Mouse (Mus musculus): Measurements from ENCODE around the gene Edc3. TPM values are rescaled to one million over a fixed set of nuclear protein-coding genes. Genes with fewer than 3 reads are reported as not detected.

The Edc3 gene
- polyA plus RNA-seq, 1 experiment from 2014 or later = 11.0 TPM

DNA sequence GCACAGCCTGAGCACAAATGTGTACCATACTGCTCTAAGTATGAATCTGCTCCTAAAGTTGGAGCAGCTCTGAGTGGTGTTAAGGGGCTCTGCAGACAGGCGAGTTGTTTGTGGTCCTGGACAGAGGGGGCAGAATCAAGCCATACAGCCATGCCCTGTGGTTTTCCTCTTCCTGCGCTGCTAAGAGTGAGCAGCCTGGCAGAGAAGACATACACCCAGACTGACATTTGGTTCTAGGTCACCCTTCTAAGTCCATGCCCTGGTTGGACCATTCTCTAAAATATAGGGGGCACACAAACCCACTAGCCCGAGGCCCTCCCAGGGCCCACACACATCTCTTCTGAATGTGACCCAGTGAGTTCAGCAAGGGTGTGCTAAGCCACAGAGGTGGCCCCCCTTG lies 81.4 kb downstream of the Edc3 start:
- Histone ChIP-seq H3K4me3 (ENCODE audit: control insufficient read depth in 1 of 2, insufficient read depth in 1 of 2, low read depth in 1 of 2, low read length in 2 of 2) (no peak overlapping the region), H3K36me3 (ENCODE audit: control insufficient read depth, insufficient read depth, low read length) (peaks cover 55% of the 10 kb centered on the region), H3K27ac (replicated peaks in 1 of 2; ENCODE audit: control insufficient read depth in 1 of 2, insufficient read depth in 1 of 2, low read depth in 2 of 2, low read length in 2 of 2) (no peak overlapping the region), H3K27me3 (ENCODE audit: control insufficient read depth, insufficient read depth, low read length) (no peaks in the 10 kb centered on the region), H3K9ac (ENCODE audit: low read length) (no peak overlapping the region), H3K9me3 (ENCODE audit: control insufficient read depth, low read length) (no peaks in the 10 kb centered on the region), H3K4me2 (ENCODE audit: low read length) (no peak overlapping the region), H3K4me1 (ENCODE audit: control insufficient read depth in 2 of 2, insufficient read depth in 2 of 2, low read length in 2 of 2) (no peaks in the 10 kb centered on the region)
- WGBS = 77% methylated on average over 3 of the region's 3 CpGs
- no peak for ATAC-seq (ENCODE audit: insufficient number of reproducible peaks, insufficient read depth, low FRiP score, low read depth)

DNA sequence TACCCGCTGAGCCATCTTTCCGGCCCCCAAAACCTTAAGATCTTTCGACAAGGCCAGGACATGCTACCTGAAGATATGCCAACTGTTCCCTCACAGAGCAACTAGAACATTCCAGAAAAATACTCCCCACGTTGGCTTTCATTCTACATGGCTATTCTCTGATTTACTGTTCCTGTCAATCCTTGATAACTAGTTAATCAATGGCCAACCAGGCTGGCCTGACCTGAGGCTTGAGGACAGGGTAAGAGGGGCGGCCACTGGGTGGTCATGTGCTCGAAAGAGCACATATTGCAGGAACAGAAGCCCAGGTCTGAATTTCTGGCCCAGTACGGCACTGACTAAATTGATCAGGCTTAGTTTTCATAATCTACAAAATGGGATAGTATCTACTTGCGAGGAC lies 89.1 kb downstream of the Edc3 start:
- Histone ChIP-seq H3K9ac (ENCODE audit: low read length) (no peak overlapping the region), H3K27ac (replicated peaks in 1 of 2; ENCODE audit: control insufficient read depth in 1 of 2, insufficient read depth in 1 of 2, low read depth in 2 of 2, low read length in 2 of 2) (no peak overlapping the region), H3K36me3 (ENCODE audit: control insufficient read depth, insufficient read depth, low read length) (peaks cover 54% of the 10 kb centered on the region), H3K4me2 (ENCODE audit: low read length) (no peak overlapping the region), H3K4me3 (ENCODE audit: control insufficient read depth in 1 of 2, insufficient read depth in 1 of 2, low read depth in 1 of 2, low read length in 2 of 2) (no peak overlapping the region), H3K4me1 (ENCODE audit: control insufficient read depth in 2 of 2, insufficient read depth in 2 of 2, low read length in 2 of 2) (peaks cover 18 to 28% of the 10 kb centered on the region in 2 experiments), H3K27me3 (ENCODE audit: control insufficient read depth, insufficient read depth, low read length) (no peaks in the 10 kb centered on the region), H3K9me3 (ENCODE audit: control insufficient read depth, low read length) (no peaks in the 10 kb centered on the region)
- WGBS = 94% methylated on average over 8 of the region's 8 CpGs
- no peak for ATAC-seq (ENCODE audit: insufficient number of reproducible peaks, insufficient read depth, low FRiP score, low read depth)

DNA sequence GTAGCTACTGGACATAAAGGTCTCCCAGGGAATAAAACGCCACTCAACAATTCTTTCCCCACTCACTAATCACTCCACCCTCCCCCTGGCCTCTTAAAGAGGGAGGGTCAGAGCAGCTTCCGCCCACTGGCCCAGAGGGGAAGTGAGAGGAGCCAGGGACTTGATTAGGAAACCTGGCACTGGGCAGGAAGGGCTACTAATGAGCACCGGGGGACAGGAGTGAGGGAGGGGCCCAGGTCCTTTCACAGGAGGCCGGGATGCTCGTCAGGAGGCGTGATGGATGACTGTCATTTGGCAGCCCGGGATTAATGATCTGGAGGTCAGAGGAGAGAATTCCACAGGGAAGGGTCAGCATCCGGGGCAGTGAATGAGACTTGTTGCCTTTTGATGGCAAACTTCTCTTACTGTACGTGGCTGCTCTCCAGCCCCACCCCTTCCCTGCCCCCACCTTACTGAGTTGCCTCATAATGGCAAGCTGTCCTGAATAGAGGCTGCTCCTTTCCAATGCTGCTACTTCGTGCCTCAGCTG lies 90.4 kb downstream of the Edc3 start:
- H3K9me3 ChIP-seq (ENCODE audit: control insufficient read depth, low read length) = no peaks in the 10 kb centered on the region
- H3K27ac ChIP-seq (replicated peaks in 1 of 2; ENCODE audit: control insufficient read depth in 1 of 2, insufficient read depth in 1 of 2, low read depth in 2 of 2, low read length in 2 of 2) = peak overlapping the region in 1 of 2 experiments; percentile 57; a peak in 2 of 4 replicates
- WGBS = 13% methylated on average over 10 of the region's 10 CpGs
- peak; percentile 77 for ATAC-seq (ENCODE audit: insufficient number of reproducible peaks, insufficient read depth, low FRiP score, low read depth)
- H3K9ac ChIP-seq (ENCODE audit: low read length) = no peak overlapping the region
- H3K27me3 ChIP-seq (ENCODE audit: control insufficient read depth, insufficient read depth, low read length) = no peaks in the 10 kb centered on the region
- H3K4me3 ChIP-seq (ENCODE audit: control insufficient read depth in 1 of 2, insufficient read depth in 1 of 2, low read depth in 1 of 2, low read length in 2 of 2) = no peak overlapping the region
- H3K4me1 ChIP-seq (ENCODE audit: control insufficient read depth in 2 of 2, insufficient read depth in 2 of 2, low read length in 2 of 2) = peaks cover 28 to 41% of the 10 kb centered on the region in 2 experiments
- peak overlapping the region; percentile 41 for H3K4me2 ChIP-seq (ENCODE audit: low read length)
- H3K36me3 ChIP-seq (ENCODE audit: control insufficient read depth, insufficient read depth, low read length) = peaks cover 41% of the 10 kb centered on the region

DNA sequence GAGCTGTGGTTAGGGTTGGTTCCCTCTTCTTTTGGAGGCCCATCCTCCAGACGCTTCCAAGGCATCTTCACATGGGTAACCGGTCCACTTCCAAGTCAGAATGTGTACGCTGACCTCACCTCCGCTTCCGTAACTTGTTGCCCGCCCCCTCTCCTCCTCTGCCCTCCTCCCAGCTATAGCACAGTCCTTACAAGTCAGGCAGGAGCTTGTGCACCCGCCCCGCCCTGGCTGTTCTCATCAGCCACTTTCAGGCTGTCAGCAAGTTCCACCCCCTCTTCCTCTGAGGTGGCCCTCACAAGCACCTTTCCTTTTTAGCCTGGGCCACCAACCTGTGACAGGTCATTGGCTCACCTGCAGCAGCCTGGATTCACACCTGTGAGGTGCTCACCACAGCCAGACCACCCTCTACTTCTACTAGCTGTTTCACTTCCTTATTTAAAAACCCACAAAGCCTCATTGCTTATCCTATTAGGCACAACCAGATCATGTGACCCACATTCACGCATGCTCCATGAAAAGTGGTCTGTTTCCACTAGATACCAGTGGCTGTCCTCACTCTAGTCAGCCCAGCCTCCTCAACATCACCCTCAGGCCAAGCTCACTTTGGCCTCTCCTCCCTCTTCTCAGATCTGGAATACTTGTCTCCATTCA lies 92.1 kb downstream of the Edc3 start:
- H3K9ac ChIP-seq (ENCODE audit: low read length) = no peak overlapping the region
- 37% methylated on average over 9 of the region's 9 CpGs for WGBS
- ATAC-seq (ENCODE audit: insufficient number of reproducible peaks, insufficient read depth, low FRiP score, low read depth) = peak; percentile 54; the same call in 1 of the 2 replicates
- H3K9me3 ChIP-seq (ENCODE audit: control insufficient read depth, low read length) = no peaks in the 10 kb centered on the region
- H3K36me3 ChIP-seq (ENCODE audit: control insufficient read depth, insufficient read depth, low read length) = peaks cover 24% of the 10 kb centered on the region
- H3K4me1 ChIP-seq (ENCODE audit: control insufficient read depth in 2 of 2, insufficient read depth in 2 of 2, low read length in 2 of 2) = peaks cover 34 to 54% of the 10 kb centered on the region in 2 experiments
- 0 out of 4 replicates have a peak overlapping the region, but pooled peaks of 1 of the 2 experiments have one; percentile 1 for H3K27ac ChIP-seq (replicated peaks in 1 of 2; ENCODE audit: control insufficient read depth in 1 of 2, insufficient read depth in 1 of 2, low read depth in 2 of 2, low read length in 2 of 2)
- H3K4me2 ChIP-seq (ENCODE audit: low read length) = peak overlapping the region; percentile 5; the same call in 1 of the 2 replicates
- H3K27me3 ChIP-seq (ENCODE audit: control insufficient read depth, insufficient read depth, low read length) = no peaks in the 10 kb centered on the region
- H3K4me3 ChIP-seq (ENCODE audit: control insufficient read depth in 1 of 2, insufficient read depth in 1 of 2, low read depth in 1 of 2, low read length in 2 of 2) = no peak overlapping the region

Other genes starting within 250 kb of the Edc3 start
- gene Scamp5, start 240.5 kb upstream of the Edc3 start, polyA plus RNA-seq (2014; fragmentation: Nextera tagmentation; extraction: Ambion mirVana) = 4.5 and 6.2 TPM in 2 replicates
- 13.1 and 15.2 TPM in 2 replicates for gene Rpp25, start 204.5 kb upstream of the Edc3 start, polyA plus RNA-seq (2014; fragmentation: Nextera tagmentation; extraction: Ambion mirVana)
- gene Cox5a, start 187.3 kb upstream of the Edc3 start, polyA plus RNA-seq (2014; fragmentation: Nextera tagmentation; extraction: Ambion mirVana) = 1,689 and 1,756 TPM in 2 replicates
- 11.1 and 13.3 TPM in 2 replicates for gene Fam219b, start 171.0 kb upstream of the Edc3 start, polyA plus RNA-seq (2014; fragmentation: Nextera tagmentation; extraction: Ambion mirVana)
- 69.2 and 74.3 TPM in 2 replicates for gene Mpi, start 155.8 kb upstream of the Edc3 start, polyA plus RNA-seq (2014; fragmentation: Nextera tagmentation; extraction: Ambion mirVana)
- 56.5 and 58.7 TPM in 2 replicates for gene Scamp2, start 147.6 kb upstream of the Edc3 start, polyA plus RNA-seq (2014; fragmentation: Nextera tagmentation; extraction: Ambion mirVana)
- gene Ulk3, start 119.1 kb upstream of the Edc3 start, polyA plus RNA-seq (2014; fragmentation: Nextera tagmentation; extraction: Ambion mirVana) = 10.9 and 15.0 TPM in 2 replicates
- gene Cplx3, start 102.3 kb upstream of the Edc3 start, polyA plus RNA-seq (2014; fragmentation: Nextera tagmentation; extraction: Ambion mirVana) = not detected in 2 replicates
- gene Lman1l, start 87.8 kb upstream of the Edc3 start, polyA plus RNA-seq (2014; fragmentation: Nextera tagmentation; extraction: Ambion mirVana) = 0.12 TPM in 1 of 2 replicates, not detected in the other
- 13.1 and 14.9 TPM in 2 replicates for gene Csk, start 54.9 kb upstream of the Edc3 start, polyA plus RNA-seq (2014; fragmentation: Nextera tagmentation; extraction: Ambion mirVana)
- not detected in 2 replicates for gene Cyp1a2, start 24.8 kb upstream of the Edc3 start, polyA plus RNA-seq (2014; fragmentation: Nextera tagmentation; extraction: Ambion mirVana)
- gene Cyp1a1, start 20.6 kb upstream of the Edc3 start, polyA plus RNA-seq (2014; fragmentation: Nextera tagmentation; extraction: Ambion mirVana) = 0.12 TPM in 1 of 2 replicates, not detected in the other
- 46.3 and 53.2 TPM in 2 replicates for gene Clk3, start 57.3 kb downstream of the Edc3 start, polyA plus RNA-seq (2014; fragmentation: Nextera tagmentation; extraction: Ambion mirVana)
- 8.1 and 8.8 TPM in 2 replicates for gene Arid3b, start 128.3 kb downstream of the Edc3 start, polyA plus RNA-seq (2014; fragmentation: Nextera tagmentation; extraction: Ambion mirVana)
- 107 and 114 TPM in 2 replicates for gene Ubl7, start 202.4 kb downstream of the Edc3 start, polyA plus RNA-seq (2014; fragmentation: Nextera tagmentation; extraction: Ambion mirVana)
- 0.70 and 0.74 TPM in 2 replicates for gene Sema7a, start 231.6 kb downstream of the Edc3 start, polyA plus RNA-seq (2014; fragmentation: Nextera tagmentation; extraction: Ambion mirVana)